Mouse (Mus musculus) CD4-positive naive resting alpha-beta T cell, adult 57 days (primary cell): ENCODE measurements around the gene Ero1l. TPM values are rescaled to one million over a fixed set of nuclear protein-coding genes. Genes with fewer than 3 reads are reported as not detected.

Experiments
- total RNA-seq: library from RNA; stranded (reverse); gene quantifications from one replicate; pipeline ENCODE4 v1.2.4, GENCODE M21; 2023

Ero1l gene
- 22.4 TPM for total RNA-seq

GRCm38 (mm10) chr14:45318426-45319236, at the start of gene Ero1l:
TSS of gene Ero1l (minus strand) at chr14:45318771.

GRCm38 (mm10) chr14:45350931-45351859, 32.6 kb upstream of the Ero1l start, which contains the start of gene Styx:
TSS of gene Styx (plus strand) at chr14:45351093.

GRCm38 (mm10) chr14:45329589-45330181, 11.1 kb upstream of the Ero1l start, which contains the start of gene Psmc6:
TSS of gene Psmc6 (plus strand) at chr14:45329788.

Other genes starting within 250 kb of the Ero1l start
- gene Gpr137c, start 99.1 kb downstream of the Ero1l start, total RNA-seq, result 12.8 TPM
- gene Txndc16, start 98.4 kb downstream of the Ero1l start, total RNA-seq, result 41.4 TPM
- gene Psmc6, start 11.0 kb upstream of the Ero1l start, total RNA-seq, result 113 TPM
- gene Styx, start 32.3 kb upstream of the Ero1l start, total RNA-seq, result 22.8 TPM
- 22.4 TPM for gene Gnpnat1, start 86.1 kb upstream of the Ero1l start, total RNA-seq
- 0.83 TPM for gene Fermt2, start 211.3 kb upstream of the Ero1l start, total RNA-seq